Mouse (Mus musculus): ENCODE results near the gene Hnrnpul1. TPM values are rescaled to one million over a fixed set of nuclear protein-coding genes. Genes with fewer than 3 reads are reported as not detected.
A peak's percentile ranks its signal among the peaks of the same experiment; 100 is the strongest.

Hnrnpul1 gene
- polyA plus RNA-seq, 1 experiment from 2014 or later, result 68.4 TPM

GRCm38 (mm10) chr7:25685926-25686470 lies 68.6 kb downstream of the Hnrnpul1 start:
- ATAC-seq (replicated peaks; ENCODE audit: low FRiP score, low TSS enrichment, low read depth) (no peak), DNase-seq (ENCODE audit: low spot score) (no peak)
- 0 out of 2 replicates have a peak overlapping the region, but pooled peaks have one; percentile 59 for H3K4me3 ChIP-seq (ENCODE audit: low read depth, low read length)
- peaks cover 4% of the 10 kb centered on the region; the same call in 1 of the 2 replicates for H3K36me3 ChIP-seq (ENCODE audit: control insufficient read depth, insufficient read depth, low read length)
- H3K27me3 ChIP-seq (replicated peaks; ENCODE audit: control insufficient read depth, insufficient read depth, low read length), result peaks cover 13% of the 10 kb centered on the region; the same call in 1 of the 2 replicates
- peaks cover 13% of the 10 kb centered on the region; the same call in 1 of the 2 replicates for H3K4me1 ChIP-seq (replicated peaks; ENCODE audit: control insufficient read depth, insufficient read depth, low read length)
- no peaks in the 10 kb centered on the region for H3K9me3 ChIP-seq (ENCODE audit: control insufficient read depth, low read length)
- 71% methylated on average over 21 of the region's 21 CpGs for WGBS
- H3K4me2 ChIP-seq (ENCODE audit: low read length), result peak overlapping the region; percentile 90
- no peak overlapping the region for H3K9ac ChIP-seq (ENCODE audit: low read length)
- no peak overlapping the region for H3K27ac ChIP-seq (ENCODE audit: low read depth)

GRCm38 (mm10) chr7:25684659-25685058 lies 69.9 kb downstream of the Hnrnpul1 start:
- Histone ChIP-seq H3K4me3 (ENCODE audit: low read depth, low read length) (no peak overlapping the region), H3K4me2 (ENCODE audit: low read length) (no peak overlapping the region), H3K9me3 (ENCODE audit: control insufficient read depth, low read length) (no peaks in the 10 kb centered on the region), H3K27ac (ENCODE audit: low read depth) (no peak overlapping the region), H3K4me1 (replicated peaks; ENCODE audit: control insufficient read depth, insufficient read depth, low read length) (peaks cover 18% of the 10 kb centered on the region; the same call in 1 of the 2 replicates), H3K36me3 (ENCODE audit: control insufficient read depth, insufficient read depth, low read length) (peaks cover 4% of the 10 kb centered on the region; the same call in 1 of the 2 replicates), H3K9ac (ENCODE audit: low read length) (no peak overlapping the region), H3K27me3 (replicated peaks; ENCODE audit: control insufficient read depth, insufficient read depth, low read length) (peaks cover 13% of the 10 kb centered on the region; the same call in 1 of the 2 replicates)
- DNase-seq (ENCODE audit: low spot score), result no peak
- WGBS, result 88% methylated on average over 6 of the region's 6 CpGs
- ATAC-seq (replicated peaks; ENCODE audit: low FRiP score, low TSS enrichment, low read depth), result no peak

- H3K4me3 ChIP-seq (ENCODE audit: low read depth, low read length), result no peak overlapping the region
- no peak overlapping the region for H3K27ac ChIP-seq (ENCODE audit: low read depth)
- ATAC-seq (replicated peaks; ENCODE audit: low FRiP score, low TSS enrichment, low read depth) (no peak), DNase-seq (ENCODE audit: low spot score) (no peak)
- H3K4me1 ChIP-seq (replicated peaks; ENCODE audit: control insufficient read depth, insufficient read depth, low read length), result peaks cover 15% of the 10 kb centered on the region; the same call in 1 of the 2 replicates
- 54% methylated on average over 7 of the region's 7 CpGs for WGBS
- H3K4me2 ChIP-seq (ENCODE audit: low read length), result no peak overlapping the region
- no peaks in the 10 kb centered on the region for H3K9me3 ChIP-seq (ENCODE audit: control insufficient read depth, low read length)
- H3K9ac ChIP-seq (ENCODE audit: low read length), result no peak overlapping the region
- peaks cover 4% of the 10 kb centered on the region; the same call in 1 of the 2 replicates for H3K36me3 ChIP-seq (ENCODE audit: control insufficient read depth, insufficient read depth, low read length)
- peaks cover 13% of the 10 kb centered on the region; the same call in 1 of the 2 replicates for H3K27me3 ChIP-seq (replicated peaks; ENCODE audit: control insufficient read depth, insufficient read depth, low read length)
Measured at GRCm38 (mm10) chr7:25683474-25684180, 70.9 kb downstream of the Hnrnpul1 start.

- Histone ChIP-seq H3K27ac (ENCODE audit: low read depth) (0 out of 2 replicates have a peak overlapping the region, but pooled peaks have one; percentile 80), H3K4me2 (ENCODE audit: low read length) (peak overlapping the region; percentile 60), H3K4me3 (ENCODE audit: low read depth, low read length) (peak overlapping the region; percentile 60), H3K9ac (ENCODE audit: low read length) (no peak overlapping the region), H3K27me3 (replicated peaks; ENCODE audit: control insufficient read depth, insufficient read depth, low read length) (0 out of 2 replicates have a peak, but pooled peaks cover 7% of the 10 kb centered on the region), H3K4me1 (replicated peaks; ENCODE audit: control insufficient read depth, insufficient read depth, low read length) (peaks cover 8% of the 10 kb centered on the region; the same call in 1 of the 2 replicates), H3K36me3 (ENCODE audit: control insufficient read depth, insufficient read depth, low read length) (peaks cover 4% of the 10 kb centered on the region; the same call in 1 of the 2 replicates), H3K9me3 (ENCODE audit: control insufficient read depth, low read length) (no peaks in the 10 kb centered on the region)
- DNase-seq (ENCODE audit: low spot score), result no peak
- ATAC-seq (replicated peaks; ENCODE audit: low FRiP score, low TSS enrichment, low read depth), result peak; percentile 7; the same call in 1 of the 2 replicates
- 54% methylated on average over 15 of the region's 15 CpGs for WGBS
Measured at GRCm38 (mm10) chr7:25681341-25682231, 73.0 kb downstream of the Hnrnpul1 start.

- Histone ChIP-seq H3K27me3 (replicated peaks; ENCODE audit: control insufficient read depth, insufficient read depth, low read length) (peaks cover 6% of the 10 kb centered on the region; the same call in 1 of the 2 replicates), H3K36me3 (ENCODE audit: control insufficient read depth, insufficient read depth, low read length) (peaks cover 4% of the 10 kb centered on the region; the same call in 1 of the 2 replicates), H3K9ac (ENCODE audit: low read length) (peak within 1 kb of the TSS; percentile 44), H3K4me1 (replicated peaks; ENCODE audit: control insufficient read depth, insufficient read depth, low read length) (peaks cover 8% of the 10 kb centered on the region; the same call in 1 of the 2 replicates), H3K4me2 (ENCODE audit: low read length) (peak within 1 kb of the TSS; percentile 60), H3K9me3 (ENCODE audit: control insufficient read depth, low read length) (no peaks in the 10 kb centered on the region), H3K4me3 (ENCODE audit: low read depth, low read length) (peak within 1 kb of the TSS; percentile 60), H3K27ac (ENCODE audit: low read depth) (peak within 1 kb of the TSS; percentile 80)
- under 1% methylated on average over 46 of the region's 46 CpGs for WGBS
- DNase-seq (ENCODE audit: low spot score) (peak; percentile 98), ATAC-seq (replicated peaks; ENCODE audit: low FRiP score, low TSS enrichment, low read depth) (peak; percentile 96)
Measured at GRCm38 (mm10) chr7:25680514-25681258, 73.9 kb downstream of the Hnrnpul1 start, which contains the start of gene B9d2. Gene B9d2, plus strand, starts transcription at chr7:25680780.

- DNase-seq (ENCODE audit: low spot score) (no peak), ATAC-seq (replicated peaks; ENCODE audit: low FRiP score, low TSS enrichment, low read depth) (no peak)
- WGBS, result 11% methylated on average over 6 of the region's 6 CpGs
- Histone ChIP-seq H3K9ac (ENCODE audit: low read length) (no peak overlapping the region), H3K4me3 (ENCODE audit: low read depth, low read length) (peak overlapping the region; percentile 60), H3K9me3 (ENCODE audit: control insufficient read depth, low read length) (no peaks in the 10 kb centered on the region), H3K36me3 (ENCODE audit: control insufficient read depth, insufficient read depth, low read length) (peaks cover 4% of the 10 kb centered on the region; the same call in 1 of the 2 replicates), H3K4me2 (ENCODE audit: low read length) (peak overlapping the region; percentile 60), H3K27ac (ENCODE audit: low read depth) (peak overlapping the region; percentile 80; the same call in 1 of the 2 replicates), H3K4me1 (replicated peaks; ENCODE audit: control insufficient read depth, insufficient read depth, low read length) (peaks cover 9% of the 10 kb centered on the region; the same call in 1 of the 2 replicates), H3K27me3 (replicated peaks; ENCODE audit: control insufficient read depth, insufficient read depth, low read length) (peaks cover 13% of the 10 kb centered on the region)
Measured at GRCm38 (mm10) chr7:25679971-25680370, 74.6 kb downstream of the Hnrnpul1 start.

GRCm38 (mm10) chr7:25677013-25677412 lies 77.5 kb downstream of the Hnrnpul1 start:
- DNase-seq (ENCODE audit: low spot score) (no peak), ATAC-seq (replicated peaks; ENCODE audit: low FRiP score, low TSS enrichment, low read depth) (no peak)
- Histone ChIP-seq H3K4me2 (ENCODE audit: low read length) (no peak overlapping the region), H3K9ac (ENCODE audit: low read length) (no peak overlapping the region), H3K27me3 (replicated peaks; ENCODE audit: control insufficient read depth, insufficient read depth, low read length) (peaks cover 29% of the 10 kb centered on the region), H3K36me3 (ENCODE audit: control insufficient read depth, insufficient read depth, low read length) (no peaks in the 10 kb centered on the region), H3K4me1 (replicated peaks; ENCODE audit: control insufficient read depth, insufficient read depth, low read length) (peaks cover 15% of the 10 kb centered on the region; the same call in 1 of the 2 replicates), H3K27ac (ENCODE audit: low read depth) (no peak overlapping the region), H3K9me3 (ENCODE audit: control insufficient read depth, low read length) (no peaks in the 10 kb centered on the region), H3K4me3 (ENCODE audit: low read depth, low read length) (no peak overlapping the region)
- whole genome bisulfite sequencing, result 93% methylated on average over 7 of the region's 7 CpGs
